Mouse (Mus musculus): ENCODE measurements around the gene Skap1. TPM values are rescaled to one million over a fixed set of nuclear protein-coding genes. Genes with fewer than 3 reads are reported as not detected.

Skap1 gene
- polyA plus RNA-seq, 1 experiment from 2014 or later: 1.1 TPM

DNA sequence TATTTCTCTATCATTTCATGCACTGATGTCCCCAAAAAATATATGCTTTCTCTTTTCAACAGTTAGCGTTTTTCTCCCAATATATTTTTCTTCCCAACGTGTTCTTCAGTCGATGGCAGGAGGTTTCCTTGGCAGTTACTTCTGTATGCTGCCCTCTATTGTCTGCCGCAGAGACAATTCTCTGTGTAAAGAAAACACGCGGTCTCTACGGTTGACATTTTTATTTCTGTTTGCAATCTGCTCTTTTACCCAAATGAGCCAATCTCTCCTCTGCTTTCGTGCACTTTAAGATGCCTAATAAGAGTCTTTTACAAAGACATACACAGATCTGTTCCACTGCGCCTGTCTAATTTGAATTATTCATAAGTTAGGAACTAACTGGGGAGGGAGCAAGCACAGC is 265.1 kb downstream of the Skap1 start:
- Histone ChIP-seq H3K36me3 (no peaks in the 10 kb centered on the region), H3K9ac (no peak overlapping the region), H3K4me2 (peak overlapping the region; percentile 36; the same call in 1 of the 2 replicates), H3K27ac (replicated peaks) (no peak overlapping the region), H3K4me3 (no peak overlapping the region), H3K9me3 (no peaks in the 10 kb centered on the region), H3K27me3 (replicated peaks) (peaks cover 3% of the 10 kb centered on the region; the same call in 1 of the 2 replicates), H3K4me1 (peaks cover 11% of the 10 kb centered on the region)
- ATAC-seq (ENCODE audit: extremely low read depth, insufficient number of reproducible peaks, low FRiP score, low TSS enrichment): no peak
- 41% methylated on average over 9 of the region's 9 CpGs for WGBS

- H3K36me3 ChIP-seq: no peaks in the 10 kb centered on the region
- no peak overlapping the region for H3K4me2 ChIP-seq
- H3K9me3 ChIP-seq: no peaks in the 10 kb centered on the region
- no peak overlapping the region for H3K9ac ChIP-seq
- H3K27me3 ChIP-seq (replicated peaks): peaks cover 3% of the 10 kb centered on the region; the same call in 1 of the 2 replicates
- WGBS: 81% methylated on average over 5 of the region's 5 CpGs
- ATAC-seq (ENCODE audit: extremely low read depth, insufficient number of reproducible peaks, low FRiP score, low TSS enrichment): no peak
- H3K4me3 ChIP-seq: no peak overlapping the region
- peaks cover 11% of the 10 kb centered on the region for H3K4me1 ChIP-seq
- H3K27ac ChIP-seq (replicated peaks): no peak overlapping the region
These were observed 265.9 kb downstream of the Skap1 start for GRCm38 (mm10) chr11:96730327-96730726.

- no peak overlapping the region for H3K4me2 ChIP-seq
- 63% methylated on average over 4 of the region's 4 CpGs for WGBS
- no peak overlapping the region for H3K9ac ChIP-seq
- no peak overlapping the region for H3K27ac ChIP-seq (replicated peaks)
- no peaks in the 10 kb centered on the region for H3K9me3 ChIP-seq
- H3K4me3 ChIP-seq: no peak overlapping the region
- H3K27me3 ChIP-seq (replicated peaks): peaks cover 13% of the 10 kb centered on the region
- no peaks in the 10 kb centered on the region for H3K36me3 ChIP-seq
- no peak for ATAC-seq (ENCODE audit: extremely low read depth, insufficient number of reproducible peaks, low FRiP score, low TSS enrichment)
- peaks cover 7% of the 10 kb centered on the region for H3K4me1 ChIP-seq
These were observed 268.3 kb downstream of the Skap1 start for GRCm38 (mm10) chr11:96732657-96733056.

DNA sequence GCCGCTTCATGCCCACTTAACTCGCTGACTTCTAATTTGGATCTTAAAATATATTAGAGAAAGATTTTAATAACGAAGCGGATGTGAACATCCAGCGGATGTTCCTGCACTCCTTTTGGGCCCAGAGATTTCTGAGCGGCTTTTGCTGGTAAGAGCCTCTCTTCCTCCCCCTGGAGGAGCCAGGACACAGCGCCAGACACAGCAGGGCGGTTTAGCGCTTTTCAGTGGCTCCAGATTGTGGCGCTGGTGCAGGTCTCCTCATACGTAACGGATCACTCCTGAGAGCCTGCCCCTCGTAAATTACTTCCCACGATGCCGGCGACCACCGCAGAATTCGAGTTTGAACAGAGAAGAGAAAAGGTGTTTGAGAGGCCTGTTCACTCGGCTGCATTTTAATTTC is 271.5 kb downstream of the Skap1 start:
- Histone ChIP-seq H3K27me3 (replicated peaks) (peaks cover 28% of the 10 kb centered on the region), H3K27ac (replicated peaks) (no peak overlapping the region), H3K4me1 (peaks cover 9% of the 10 kb centered on the region), H3K4me2 (peak overlapping the region; percentile 68), H3K36me3 (no peaks in the 10 kb centered on the region), H3K9me3 (no peaks in the 10 kb centered on the region), H3K4me3 (peak overlapping the region; percentile 40), H3K9ac (peak overlapping the region; percentile 76)
- under 1% methylated on average over 19 of the region's 19 CpGs for WGBS
- no peak; the same call in 1 of the 2 replicates for ATAC-seq (ENCODE audit: extremely low read depth, insufficient number of reproducible peaks, low FRiP score, low TSS enrichment)

DNA sequence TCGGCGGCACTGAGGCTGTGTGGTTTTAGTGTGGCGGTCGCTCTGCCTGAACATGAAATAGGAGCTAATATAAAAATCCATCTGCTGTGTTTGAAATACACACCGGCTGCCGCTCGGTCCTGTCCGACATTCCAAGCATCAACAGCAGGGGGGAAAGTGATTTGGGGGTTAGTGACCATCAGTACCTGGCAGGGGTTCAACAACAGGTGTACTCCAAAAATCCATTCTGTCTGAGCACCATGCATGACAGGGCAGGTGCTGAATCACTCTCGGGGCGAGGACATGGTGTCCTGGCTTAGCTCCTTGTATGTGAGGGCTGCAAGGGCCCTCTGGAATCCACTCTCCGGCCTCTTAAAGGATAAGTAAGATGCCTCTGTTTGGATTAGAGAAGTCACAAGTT is 272.0 kb downstream of the Skap1 start:
- Histone ChIP-seq H3K4me1 (peaks cover 9% of the 10 kb centered on the region), H3K27ac (replicated peaks) (no peak overlapping the region), H3K9me3 (no peaks in the 10 kb centered on the region), H3K36me3 (no peaks in the 10 kb centered on the region), H3K27me3 (replicated peaks) (peaks cover 33% of the 10 kb centered on the region), H3K4me3 (peak overlapping the region; percentile 40), H3K9ac (peak overlapping the region; percentile 76), H3K4me2 (peak overlapping the region; percentile 68)
- whole genome bisulfite sequencing: 18% methylated on average over 11 of the region's 11 CpGs
- no peak for ATAC-seq (ENCODE audit: extremely low read depth, insufficient number of reproducible peaks, low FRiP score, low TSS enrichment)

DNA sequence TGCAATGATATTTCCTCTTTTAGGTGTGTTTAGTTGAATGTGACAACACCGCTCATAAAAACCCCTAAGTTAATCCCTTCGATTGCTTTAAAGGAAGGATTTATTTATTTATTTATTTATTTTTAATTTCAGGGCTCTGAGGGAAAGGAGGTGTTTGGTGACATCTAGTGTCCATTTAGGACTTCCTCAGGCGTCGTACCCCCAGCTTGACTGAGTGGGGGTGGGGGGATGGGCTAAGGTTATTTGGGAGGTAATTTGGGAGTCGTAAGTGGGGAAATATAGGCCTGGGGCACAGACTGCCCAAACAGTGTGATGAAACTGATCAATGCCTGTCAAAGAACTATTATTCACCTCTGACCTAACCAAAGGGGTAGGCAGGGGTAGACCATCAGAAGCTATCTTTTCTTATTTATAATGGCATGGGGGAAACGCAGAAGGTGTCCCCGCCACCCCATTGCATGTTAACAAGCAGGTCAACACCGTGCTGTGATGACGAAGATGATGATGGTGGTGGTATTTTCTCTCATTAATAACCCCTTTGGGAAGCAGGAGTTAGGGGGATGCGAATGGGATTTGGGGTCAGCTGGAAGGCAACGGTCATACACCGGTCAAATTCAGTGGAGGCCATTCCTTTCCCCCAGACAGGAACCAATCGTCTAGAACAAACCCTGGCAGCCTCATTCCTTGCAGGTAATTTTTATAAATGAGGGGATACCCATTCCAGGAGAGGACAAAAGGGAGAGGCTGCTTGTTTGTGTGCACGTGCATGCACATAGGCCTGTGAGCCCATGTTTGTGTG is 273.5 kb downstream of the Skap1 start:
- WGBS: 73% methylated on average over 14 of the region's 14 CpGs
- no peak overlapping the region for H3K4me3 ChIP-seq
- no peak overlapping the region for H3K9ac ChIP-seq
- H3K27ac ChIP-seq (replicated peaks): no peak overlapping the region
- no peak for ATAC-seq (ENCODE audit: extremely low read depth, insufficient number of reproducible peaks, low FRiP score, low TSS enrichment)
- H3K4me1 ChIP-seq: peaks cover 9% of the 10 kb centered on the region
- peaks cover 43% of the 10 kb centered on the region for H3K27me3 ChIP-seq (replicated peaks)
- no peaks in the 10 kb centered on the region for H3K36me3 ChIP-seq
- no peak overlapping the region for H3K4me2 ChIP-seq
- no peaks in the 10 kb centered on the region for H3K9me3 ChIP-seq

DNA sequence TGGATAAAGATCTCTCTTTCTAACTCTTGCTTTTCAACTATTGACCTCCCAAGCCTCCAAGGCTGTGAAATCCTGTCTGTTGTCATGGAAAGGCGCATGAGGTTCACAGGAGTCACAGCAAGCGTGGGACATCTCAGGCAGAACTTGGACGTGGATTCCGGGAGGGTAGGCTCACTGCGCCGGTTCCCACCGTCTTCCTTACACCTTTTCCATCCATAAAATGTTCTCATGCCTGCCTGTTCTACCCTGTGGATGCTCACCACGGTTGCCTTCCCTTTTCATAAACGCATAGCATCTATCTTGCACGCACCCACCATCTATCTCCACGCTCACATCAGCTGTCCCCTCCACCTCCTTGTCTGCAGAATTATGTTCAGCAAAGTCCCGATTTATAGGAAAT is 276.4 kb downstream of the Skap1 start:
- H3K27ac ChIP-seq (replicated peaks): no peak overlapping the region
- no peak for ATAC-seq (ENCODE audit: extremely low read depth, insufficient number of reproducible peaks, low FRiP score, low TSS enrichment)
- no peak overlapping the region for H3K9ac ChIP-seq
- H3K9me3 ChIP-seq: no peaks in the 10 kb centered on the region
- H3K36me3 ChIP-seq: no peaks in the 10 kb centered on the region
- peaks cover 6% of the 10 kb centered on the region for H3K4me1 ChIP-seq
- H3K4me2 ChIP-seq: no peak overlapping the region
- peaks cover 56% of the 10 kb centered on the region for H3K27me3 ChIP-seq (replicated peaks)
- WGBS: 70% methylated on average over 12 of the region's 12 CpGs
- H3K4me3 ChIP-seq: no peak overlapping the region

GRCm38 (mm10) chr11:96741995-96742394 is 277.6 kb downstream of the Skap1 start:
- ATAC-seq (ENCODE audit: extremely low read depth, insufficient number of reproducible peaks, low FRiP score, low TSS enrichment): no peak

GRCm38 (mm10) chr11:96743000-96743399 is 278.6 kb downstream of the Skap1 start:
- WGBS: 70% methylated on average over 11 of the region's 11 CpGs
- no peak overlapping the region for H3K4me2 ChIP-seq

More at GRCm38 (mm10) chr11:96741995-96742394, 277.6 kb downstream of the Skap1 start:
- H3K9me3 ChIP-seq: no peaks in the 10 kb centered on the region
- H3K9ac ChIP-seq: no peak overlapping the region
- no peaks in the 10 kb centered on the region for H3K36me3 ChIP-seq
- no peak overlapping the region for H3K27ac ChIP-seq (replicated peaks)
- H3K4me2 ChIP-seq: no peak overlapping the region
- 46% methylated on average over 12 of the region's 12 CpGs for WGBS
- peaks cover 49% of the 10 kb centered on the region for H3K27me3 ChIP-seq (replicated peaks)
- H3K4me3 ChIP-seq: no peak overlapping the region
- peaks cover 3% of the 10 kb centered on the region; the same call in 1 of the 2 replicates for H3K4me1 ChIP-seq

DNA sequence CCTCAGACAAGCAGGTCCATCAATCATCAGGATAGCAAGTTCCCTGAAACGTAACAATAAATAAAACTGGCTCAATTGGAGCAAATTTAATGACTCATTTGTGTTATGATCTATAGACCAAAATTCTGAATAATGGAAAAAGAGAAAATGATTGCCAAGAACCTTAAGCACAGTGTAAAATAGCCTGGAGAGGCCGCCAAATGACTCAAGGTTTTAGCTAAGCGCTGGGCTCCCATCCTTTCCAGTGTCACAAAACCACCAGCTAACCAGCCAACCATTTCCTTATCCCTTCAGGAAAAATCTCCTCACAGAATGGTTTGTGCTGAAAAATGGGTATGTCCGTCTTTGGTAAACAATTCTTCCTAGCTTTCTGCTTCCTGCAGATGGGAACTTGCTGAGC is 279.5 kb downstream of the Skap1 start:
- Histone ChIP-seq H3K4me3 (no peak overlapping the region), H3K9me3 (no peaks in the 10 kb centered on the region), H3K4me2 (no peak overlapping the region), H3K27me3 (replicated peaks) (peaks cover 38% of the 10 kb centered on the region), H3K9ac (no peak overlapping the region), H3K27ac (replicated peaks) (no peak overlapping the region), H3K36me3 (no peaks in the 10 kb centered on the region), H3K4me1 (peaks cover 3% of the 10 kb centered on the region; the same call in 1 of the 2 replicates)
- ATAC-seq (ENCODE audit: extremely low read depth, insufficient number of reproducible peaks, low FRiP score, low TSS enrichment): no peak
- WGBS: 68% methylated on average over 4 of the region's 4 CpGs

More at GRCm38 (mm10) chr11:96743000-96743399, 278.6 kb downstream of the Skap1 start:
- Histone ChIP-seq H3K4me3 (no peak overlapping the region), H3K9me3 (no peaks in the 10 kb centered on the region), H3K4me1 (peaks cover 3% of the 10 kb centered on the region; the same call in 1 of the 2 replicates), H3K27me3 (replicated peaks) (peaks cover 43% of the 10 kb centered on the region), H3K27ac (replicated peaks) (no peak overlapping the region), H3K9ac (no peak overlapping the region), H3K36me3 (no peaks in the 10 kb centered on the region)
- no peak for ATAC-seq (ENCODE audit: extremely low read depth, insufficient number of reproducible peaks, low FRiP score, low TSS enrichment)

DNA sequence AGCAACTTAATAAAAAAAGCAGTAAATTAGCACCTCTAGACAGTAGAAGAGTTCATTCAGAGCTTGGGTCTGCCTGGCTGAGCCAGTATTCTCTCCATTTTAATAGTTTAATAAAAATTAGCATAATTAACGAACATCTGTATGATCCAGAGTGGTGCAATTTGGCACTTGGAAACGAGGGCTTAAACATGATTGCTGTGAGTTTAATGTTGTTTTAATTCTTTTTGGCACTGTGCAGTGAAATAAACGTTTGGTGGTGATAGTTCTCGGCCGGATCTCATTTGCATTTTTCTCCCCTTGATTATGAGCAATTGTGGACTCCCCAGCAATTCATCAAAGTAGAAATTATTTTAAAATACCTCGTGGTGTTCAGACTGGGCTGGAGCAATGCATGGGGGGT is 282.3 kb downstream of the Skap1 start:
- no peak overlapping the region for H3K4me2 ChIP-seq
- no peaks in the 10 kb centered on the region for H3K9me3 ChIP-seq
- WGBS: 61% methylated on average over 6 of the region's 6 CpGs
- peaks cover 32% of the 10 kb centered on the region for H3K27me3 ChIP-seq (replicated peaks)
- no peaks in the 10 kb centered on the region for H3K4me1 ChIP-seq
- no peaks in the 10 kb centered on the region for H3K36me3 ChIP-seq
- no peak overlapping the region for H3K9ac ChIP-seq
- no peak overlapping the region for H3K27ac ChIP-seq (replicated peaks)
- H3K4me3 ChIP-seq: no peak overlapping the region
- ATAC-seq (ENCODE audit: extremely low read depth, insufficient number of reproducible peaks, low FRiP score, low TSS enrichment): no peak

DNA sequence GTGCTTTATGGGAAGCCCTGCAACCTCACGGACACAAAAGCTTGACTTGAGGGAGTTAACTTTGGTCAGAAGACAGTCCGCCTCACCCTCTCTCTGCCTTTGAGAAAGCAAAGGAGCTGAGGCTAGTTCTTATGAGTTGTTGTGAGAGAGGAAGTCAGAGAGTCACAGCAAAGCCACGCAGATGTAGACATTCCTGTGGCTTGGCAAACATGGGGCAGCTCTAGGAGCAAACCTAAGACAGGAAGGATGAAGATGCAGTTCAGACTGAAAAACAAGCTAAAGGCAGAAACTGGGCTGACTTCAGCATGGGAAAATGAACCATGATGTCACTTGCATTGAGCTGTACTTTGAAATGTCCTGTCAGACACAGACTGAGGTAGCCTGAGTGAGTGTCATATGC is 283.2 kb downstream of the Skap1 start:
- Histone ChIP-seq H3K4me3 (no peak overlapping the region), H3K4me2 (no peak overlapping the region), H3K27me3 (replicated peaks) (peaks cover 23% of the 10 kb centered on the region), H3K36me3 (no peaks in the 10 kb centered on the region), H3K9me3 (no peaks in the 10 kb centered on the region), H3K4me1 (no peaks in the 10 kb centered on the region), H3K27ac (replicated peaks) (no peak overlapping the region), H3K9ac (no peak overlapping the region)
- no peak for ATAC-seq (ENCODE audit: extremely low read depth, insufficient number of reproducible peaks, low FRiP score, low TSS enrichment)
- 51% methylated on average over 3 of the region's 3 CpGs for WGBS

All from heart, embryonic 13.5 days (tissue).